Mouse (Mus musculus): ENCODE results near the gene Aldh1b1. TPM values are rescaled to one million over a fixed set of nuclear protein-coding genes. Genes with fewer than 3 reads are reported as not detected.

The Aldh1b1 gene
- polyA plus RNA-seq, 1 experiment from 2014 or later, result 3.8 TPM

- no peaks in the 10 kb centered on the region for H3K9me3 ChIP-seq
- peaks cover 21% of the 10 kb centered on the region for H3K27me3 ChIP-seq
- no peak for ATAC-seq (ENCODE audit: insufficient number of reproducible peaks, insufficient read depth, low FRiP score, low TSS enrichment)
- peak overlapping the region; percentile 76 for H3K27ac ChIP-seq
- WGBS, result 10% methylated on average over 10 of the region's 10 CpGs
- no peak overlapping the region; the same call in 1 of the 2 replicates for H3K9ac ChIP-seq
- H3K4me2 ChIP-seq (replicated peaks), result peak overlapping the region; percentile 38
- H3K4me3 ChIP-seq, result 0 out of 2 replicates have a peak overlapping the region, but pooled peaks have one; percentile 7
- H3K36me3 ChIP-seq, result no peaks in the 10 kb centered on the region
- H3K4me1 ChIP-seq, result peaks cover 44% of the 10 kb centered on the region
Observed at GRCm38 (mm10) chr4:45764141-45764494, 34.7 kb upstream of the Aldh1b1 start.

- Histone ChIP-seq H3K27ac (no peak overlapping the region), H3K9ac (peak overlapping the region; percentile 31), H3K4me1 (peaks cover 44% of the 10 kb centered on the region), H3K36me3 (no peaks in the 10 kb centered on the region), H3K9me3 (no peaks in the 10 kb centered on the region), H3K27me3 (peaks cover 29% of the 10 kb centered on the region), H3K4me3 (peak overlapping the region; percentile 9), H3K4me2 (replicated peaks) (peak overlapping the region; percentile 40)
- no peak for ATAC-seq (ENCODE audit: insufficient number of reproducible peaks, insufficient read depth, low FRiP score, low TSS enrichment)
- 1% methylated on average over 16 of the region's 16 CpGs for WGBS
Observed at GRCm38 (mm10) chr4:45765121-45765564, 33.7 kb upstream of the Aldh1b1 start.

- no peaks in the 10 kb centered on the region for H3K36me3 ChIP-seq
- H3K9me3 ChIP-seq, result no peaks in the 10 kb centered on the region
- WGBS, result 3% methylated on average over 11 of the region's 18 CpGs
- H3K4me3 ChIP-seq, result peak overlapping the region; percentile 9; the same call in 1 of the 2 replicates
- peaks cover 34% of the 10 kb centered on the region for H3K27me3 ChIP-seq
- peaks cover 49% of the 10 kb centered on the region for H3K4me1 ChIP-seq
- no peak overlapping the region for H3K27ac ChIP-seq
- H3K9ac ChIP-seq, result peak overlapping the region; percentile 31; the same call in 1 of the 2 replicates
- ATAC-seq (ENCODE audit: insufficient number of reproducible peaks, insufficient read depth, low FRiP score, low TSS enrichment), result no peak
- H3K4me2 ChIP-seq (replicated peaks), result peak overlapping the region; percentile 40
Observed at GRCm38 (mm10) chr4:45765565-45766201, 33.1 kb upstream of the Aldh1b1 start.

- no peaks in the 10 kb centered on the region for H3K9me3 ChIP-seq
- H3K4me2 ChIP-seq (replicated peaks), result no peak overlapping the region
- H3K4me3 ChIP-seq, result no peak overlapping the region
- H3K9ac ChIP-seq, result no peak overlapping the region
- H3K27ac ChIP-seq, result no peak overlapping the region
- no peaks in the 10 kb centered on the region for H3K36me3 ChIP-seq
- no peak for ATAC-seq (ENCODE audit: insufficient number of reproducible peaks, insufficient read depth, low FRiP score, low TSS enrichment)
- WGBS, result 77% methylated on average over 7 of the region's 7 CpGs
- H3K4me1 ChIP-seq, result peaks cover 55% of the 10 kb centered on the region
- H3K27me3 ChIP-seq, result peaks cover 35% of the 10 kb centered on the region
Observed at GRCm38 (mm10) chr4:45766774-45767173, 32.0 kb upstream of the Aldh1b1 start.

- Histone ChIP-seq H3K9me3 (no peaks in the 10 kb centered on the region), H3K36me3 (no peaks in the 10 kb centered on the region), H3K4me3 (no peak overlapping the region), H3K27ac (no peak overlapping the region), H3K9ac (no peak overlapping the region), H3K27me3 (peaks cover 35% of the 10 kb centered on the region), H3K4me1 (peaks cover 53% of the 10 kb centered on the region), H3K4me2 (replicated peaks) (no peak overlapping the region)
- 58% methylated on average over 11 of the region's 11 CpGs for WGBS
- no peak for ATAC-seq (ENCODE audit: insufficient number of reproducible peaks, insufficient read depth, low FRiP score, low TSS enrichment)
Observed at GRCm38 (mm10) chr4:45767891-45768558, 30.8 kb upstream of the Aldh1b1 start.

- Histone ChIP-seq H3K9ac (no peak overlapping the region), H3K4me2 (replicated peaks) (no peak overlapping the region), H3K36me3 (no peaks in the 10 kb centered on the region), H3K4me3 (no peak overlapping the region), H3K4me1 (peaks cover 42% of the 10 kb centered on the region), H3K27me3 (peaks cover 35% of the 10 kb centered on the region), H3K27ac (no peak overlapping the region), H3K9me3 (no peaks in the 10 kb centered on the region)
- no peak for ATAC-seq (ENCODE audit: insufficient number of reproducible peaks, insufficient read depth, low FRiP score, low TSS enrichment)
- WGBS, result 38% methylated on average over 10 of the region's 10 CpGs
Observed at GRCm38 (mm10) chr4:45769141-45769540, 29.7 kb upstream of the Aldh1b1 start.

GRCm38 (mm10) chr4:45769791-45770637 is 28.8 kb upstream of the Aldh1b1 start:
- Histone ChIP-seq H3K4me3 (no peak overlapping the region), H3K4me2 (replicated peaks) (no peak overlapping the region), H3K27me3 (peaks cover 32% of the 10 kb centered on the region), H3K27ac (no peak overlapping the region), H3K9me3 (no peaks in the 10 kb centered on the region), H3K36me3 (no peaks in the 10 kb centered on the region), H3K9ac (no peak overlapping the region), H3K4me1 (peaks cover 33% of the 10 kb centered on the region)
- ATAC-seq (ENCODE audit: insufficient number of reproducible peaks, insufficient read depth, low FRiP score, low TSS enrichment), result no peak
- 8% methylated on average over 10 of the region's 10 CpGs for WGBS

GRCm38 (mm10) chr4:45770638-45771033 is 28.2 kb upstream of the Aldh1b1 start:
- no peak overlapping the region for H3K4me2 ChIP-seq (replicated peaks)
- 0 out of 2 replicates have a peak overlapping the region, but pooled peaks have one; percentile 42 for H3K9ac ChIP-seq
- H3K27me3 ChIP-seq, result peaks cover 27% of the 10 kb centered on the region
- H3K36me3 ChIP-seq, result no peaks in the 10 kb centered on the region
- no peak for ATAC-seq (ENCODE audit: insufficient number of reproducible peaks, insufficient read depth, low FRiP score, low TSS enrichment)
- no peaks in the 10 kb centered on the region for H3K9me3 ChIP-seq
- H3K4me3 ChIP-seq, result no peak overlapping the region
- H3K27ac ChIP-seq, result no peak overlapping the region
- 16% methylated on average over 4 of the region's 4 CpGs for WGBS
- H3K4me1 ChIP-seq, result peaks cover 27% of the 10 kb centered on the region

- peaks cover 26% of the 10 kb centered on the region for H3K27me3 ChIP-seq
- no peaks in the 10 kb centered on the region for H3K36me3 ChIP-seq
- no peak overlapping the region for H3K9ac ChIP-seq
- peaks cover 21% of the 10 kb centered on the region for H3K4me1 ChIP-seq
- no peak overlapping the region for H3K27ac ChIP-seq
- WGBS, result 19% methylated on average over 8 of the region's 8 CpGs
- no peaks in the 10 kb centered on the region for H3K9me3 ChIP-seq
- no peak overlapping the region for H3K4me2 ChIP-seq (replicated peaks)
- no peak overlapping the region for H3K4me3 ChIP-seq
- ATAC-seq (ENCODE audit: insufficient number of reproducible peaks, insufficient read depth, low FRiP score, low TSS enrichment), result no peak
Observed at GRCm38 (mm10) chr4:45771173-45771572, 27.6 kb upstream of the Aldh1b1 start.

GRCm38 (mm10) chr4:45771619-45772018 is 27.2 kb upstream of the Aldh1b1 start:
- Histone ChIP-seq H3K36me3 (no peaks in the 10 kb centered on the region), H3K27ac (no peak overlapping the region), H3K27me3 (peaks cover 26% of the 10 kb centered on the region), H3K4me1 (peaks cover 17% of the 10 kb centered on the region), H3K4me3 (no peak overlapping the region), H3K9me3 (no peaks in the 10 kb centered on the region), H3K4me2 (replicated peaks) (no peak overlapping the region), H3K9ac (no peak overlapping the region)
- 3% methylated on average over 5 of the region's 5 CpGs for WGBS
- ATAC-seq (ENCODE audit: insufficient number of reproducible peaks, insufficient read depth, low FRiP score, low TSS enrichment), result no peak

GRCm38 (mm10) chr4:45783671-45784070 is 15.2 kb upstream of the Aldh1b1 start:
- Histone ChIP-seq H3K27me3 (0 out of 2 replicates have a peak, but pooled peaks cover 7% of the 10 kb centered on the region), H3K4me3 (no peak overlapping the region), H3K9me3 (no peaks in the 10 kb centered on the region), H3K27ac (no peak overlapping the region), H3K36me3 (no peaks in the 10 kb centered on the region), H3K4me1 (no peaks in the 10 kb centered on the region), H3K4me2 (replicated peaks) (no peak overlapping the region), H3K9ac (no peak overlapping the region)
- WGBS, result 46% methylated on average over 1 of the region's 1 CpGs
- no peak for ATAC-seq (ENCODE audit: insufficient number of reproducible peaks, insufficient read depth, low FRiP score, low TSS enrichment)

Data from embryonic facial prominence, embryonic 12.5 days (tissue).